Mouse (Mus musculus) 416B (cell line): ENCODE results near the gene Itprid2.

Experiments
- DNase-seq: peaks from one replicate; pipeline ENCODE4 v3.0.0; 2011; ENCODE audit warnings: low read depth

The Itprid2 gene

GRCm38 (mm10) chr2:79713662-79714091, 78.5 kb downstream of the Itprid2 start:
- DNase-seq, result peak; percentile 61

- DNase-seq, result no peak
These were observed 79.6 kb downstream of the Itprid2 start for GRCm38 (mm10) chr2:79714745-79715144.

- no peak for DNase-seq
These were observed 80.8 kb downstream of the Itprid2 start for GRCm38 (mm10) chr2:79715925-79716324.

- DNase-seq, result no peak
These were observed 82.7 kb downstream of the Itprid2 start for GRCm38 (mm10) chr2:79717846-79718245.

GRCm38 (mm10) chr2:79722415-79722814, 87.3 kb downstream of the Itprid2 start:
- DNase-seq, result no peak
